Mouse (Mus musculus): ENCODE measurements at regions not wholly inside any gene's neighbourhood (a gene's known extent, or its start where the extent isn't known, plus 50 kb on each side); places are given as distances from the start of the nearest gene placed in this dataset.

DNA sequence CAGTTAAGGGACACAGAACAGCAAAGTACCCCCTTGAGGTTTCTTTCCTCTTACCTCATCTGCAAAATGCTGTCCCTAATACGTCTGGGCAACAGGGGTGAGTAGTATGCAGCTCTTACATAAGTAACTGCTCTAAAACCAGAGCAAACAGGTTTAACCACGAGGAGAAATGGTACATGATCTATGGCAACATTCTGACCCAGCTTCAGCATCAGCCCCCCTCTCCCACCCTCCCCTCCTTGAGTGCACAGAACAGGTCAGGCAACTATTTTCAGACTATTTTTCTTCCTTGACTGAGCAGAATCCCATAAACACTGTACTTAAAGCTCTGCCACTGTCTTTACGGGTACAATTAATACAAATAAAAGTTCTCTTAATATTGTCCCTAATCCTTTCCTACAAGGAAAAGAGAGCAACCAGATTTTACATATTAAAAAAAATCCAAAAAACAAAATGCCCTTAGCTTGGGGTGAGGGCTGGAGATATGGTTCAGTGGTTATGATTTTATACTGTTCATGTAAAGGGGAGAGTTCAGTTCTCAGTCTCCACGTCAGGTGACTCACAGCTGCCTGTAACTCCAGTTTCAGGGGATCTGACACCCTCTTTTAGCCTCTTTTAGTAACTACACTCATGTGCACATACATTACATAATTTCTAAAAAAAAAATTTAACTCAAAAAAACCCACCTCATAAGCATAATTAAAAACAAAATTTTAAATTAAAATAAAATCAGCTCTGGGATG, 69.1 kb upstream of the Spdye4c start:
- TF ChIP-seq MAFK (IDR thresholded peaks at IDR 0.05; ENCODE audit: insufficient read depth, low read depth, low read length), result no peak
- no peak for TF ChIP-seq ZNF384 (IDR thresholded peaks at IDR 0.05; ENCODE audit: low read depth, low read length)
- TF ChIP-seq ZC3H11A (IDR thresholded peaks at IDR 0.05; ENCODE audit: borderline replicate concordance, low read depth, low read length), result no peak
- TF ChIP-seq HCFC1 (IDR thresholded peaks at IDR 0.05; ENCODE audit: borderline replicate concordance, insufficient read depth, low read length), result no peak
